Mouse (Mus musculus) liver, embryonic 16.5 days (tissue): ENCODE results near the gene Ppm1h. TPM values are rescaled to one million over a fixed set of nuclear protein-coding genes. Genes with fewer than 3 reads are reported as not detected.
A peak's percentile ranks its signal among the peaks of the same experiment; 100 is the strongest.

ENCODE experiments used
- ATAC-seq: fragments of 200-750 bp; cut with Nextera tagmentation; 2 replicates; pipeline ENCODE4 v1.8.0; 2017; ENCODE audit warnings: low read depth, mild to moderate bottlenecking, moderate number of reproducible peaks, moderate library complexity
- H3K27ac ChIP-seq: fragments of 300-500 bp; sonication (generic); 2 replicates; pipeline ENCODE4 v1.5.1; 2014; ENCODE audit warnings: mild to moderate bottlenecking, low read length
- H3K27me3 ChIP-seq: fragments of 300-500 bp; sonication (generic); 2 replicates; pipeline ENCODE4 v1.6.1; 2014; ENCODE audit warnings: low read depth, low read length, mixed read lengths; ENCODE audit not compliant: control insufficient read depth, insufficient read depth
- H3K36me3 ChIP-seq: fragments of 300-500 bp; sonication (generic); 2 replicates; pipeline ENCODE4 v1.6.1; 2014; ENCODE audit warnings: mild to moderate bottlenecking; ENCODE audit not compliant: control insufficient read depth, insufficient read depth
- H3K4me1 ChIP-seq: fragments of 300-500 bp; sonication (generic); 2 replicates; pipeline ENCODE4 v1.6.1; 2014; ENCODE audit warnings: low read depth, low read length, mixed read lengths; ENCODE audit not compliant: control insufficient read depth
- H3K4me2 ChIP-seq: fragments of 300-500 bp; sonication (generic); 2 replicates; pipeline ENCODE4 v1.6.1; 2014; ENCODE audit warnings: low read depth, low read length, mixed read lengths
- H3K4me3 ChIP-seq: fragments of 300-500 bp; sonication (generic); 2 replicates; pipeline ENCODE4 v1.5.1; 2014; ENCODE audit warnings: low read depth, mild to moderate bottlenecking, low read length
- H3K9ac ChIP-seq: fragments of 300-500 bp; sonication (generic); 2 replicates; pipeline ENCODE4 v1.6.1; 2014; ENCODE audit warnings: low read depth, low read length
- H3K9me3 ChIP-seq: fragments of 300-500 bp; sonication (generic); replicated peaks from 2 replicates; pipeline ENCODE4 v1.6.1; 2016; ENCODE audit warnings: low read length; ENCODE audit not compliant: control insufficient read depth
- WGBS: fragments of 180-500 bp; shearing (Covaris S2); extraction: QIAGEN DNeasy Blood & Tissue Kit; methylation state at CpG from one replicate; pipeline ENCODE4 v1.1.7; 2014; ENCODE audit not compliant: insufficient replicate concordance; 5-methylcytosine and 5-hydroxymethylcytosine counted together
- polyA plus RNA-seq: library from polyadenylated mRNA; unstranded; fragments of >200 nt; fragmentation: Nextera tagmentation; extraction: Ambion mirVana; gene quantifications from 2 replicates; pipeline ENCODE4 v1.2.1, GENCODE M21; 2015

Gene Ppm1h
- polyA plus RNA-seq, 1 experiment from 2014 or later, result 2.7 TPM

DNA sequence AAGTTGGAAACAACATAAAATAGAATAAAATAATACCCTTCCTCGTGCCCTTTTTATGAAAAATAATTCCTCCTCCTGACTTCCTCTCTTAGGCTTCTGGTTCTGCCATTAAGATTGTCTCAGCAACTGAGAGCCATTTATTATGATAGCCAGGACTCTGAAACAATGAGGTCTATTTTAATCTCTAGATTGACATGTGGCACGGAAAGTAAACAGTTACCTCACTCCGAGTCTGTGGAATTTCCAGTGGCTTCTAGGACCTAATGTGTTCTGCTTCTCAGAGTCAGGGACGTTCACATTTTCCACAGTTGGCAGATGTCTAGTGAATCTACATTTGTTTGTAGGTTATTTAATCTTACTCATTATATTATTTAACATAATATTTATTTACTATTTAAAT is 87.0 kb downstream of the Ppm1h start:
- Histone ChIP-seq H3K36me3 (no peaks in the 10 kb centered on the region), H3K27me3 (no peaks in the 10 kb centered on the region), H3K4me3 (no peak overlapping the region), H3K27ac (no peak overlapping the region), H3K4me1 (no peaks in the 10 kb centered on the region), H3K4me2 (no peak overlapping the region), H3K9me3 (no peaks in the 10 kb centered on the region), H3K9ac (no peak overlapping the region)
- ATAC-seq, result no peak
- 25% methylated on average over 4 of the region's 4 CpGs for WGBS

DNA sequence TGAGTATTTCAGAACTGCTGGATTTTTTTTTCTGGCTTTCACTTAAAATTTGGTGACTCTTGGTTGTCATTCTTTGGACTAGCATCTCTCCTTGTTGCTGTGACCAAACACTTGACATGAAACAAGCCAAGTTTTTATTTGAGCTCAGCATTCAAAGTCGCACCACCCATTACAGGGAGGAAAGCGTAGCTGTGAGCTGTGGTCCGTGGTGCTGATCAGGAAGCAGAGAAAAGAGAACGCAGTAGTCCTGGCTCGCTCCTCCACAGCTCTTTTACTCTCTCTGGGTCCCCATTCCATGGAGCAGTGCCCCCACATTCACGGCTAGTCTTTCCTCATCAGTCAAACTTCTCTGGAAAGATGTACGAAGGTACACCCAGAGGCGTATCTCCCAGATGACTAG is 87.4 kb downstream of the Ppm1h start:
- H3K27ac ChIP-seq, result no peak overlapping the region
- 50% methylated on average over 8 of the region's 8 CpGs for WGBS
- no peaks in the 10 kb centered on the region for H3K36me3 ChIP-seq
- no peak for ATAC-seq
- H3K9ac ChIP-seq, result no peak overlapping the region
- no peaks in the 10 kb centered on the region for H3K9me3 ChIP-seq
- no peaks in the 10 kb centered on the region for H3K4me1 ChIP-seq
- H3K4me2 ChIP-seq, result no peak overlapping the region
- no peaks in the 10 kb centered on the region for H3K27me3 ChIP-seq
- H3K4me3 ChIP-seq, result no peak overlapping the region

DNA sequence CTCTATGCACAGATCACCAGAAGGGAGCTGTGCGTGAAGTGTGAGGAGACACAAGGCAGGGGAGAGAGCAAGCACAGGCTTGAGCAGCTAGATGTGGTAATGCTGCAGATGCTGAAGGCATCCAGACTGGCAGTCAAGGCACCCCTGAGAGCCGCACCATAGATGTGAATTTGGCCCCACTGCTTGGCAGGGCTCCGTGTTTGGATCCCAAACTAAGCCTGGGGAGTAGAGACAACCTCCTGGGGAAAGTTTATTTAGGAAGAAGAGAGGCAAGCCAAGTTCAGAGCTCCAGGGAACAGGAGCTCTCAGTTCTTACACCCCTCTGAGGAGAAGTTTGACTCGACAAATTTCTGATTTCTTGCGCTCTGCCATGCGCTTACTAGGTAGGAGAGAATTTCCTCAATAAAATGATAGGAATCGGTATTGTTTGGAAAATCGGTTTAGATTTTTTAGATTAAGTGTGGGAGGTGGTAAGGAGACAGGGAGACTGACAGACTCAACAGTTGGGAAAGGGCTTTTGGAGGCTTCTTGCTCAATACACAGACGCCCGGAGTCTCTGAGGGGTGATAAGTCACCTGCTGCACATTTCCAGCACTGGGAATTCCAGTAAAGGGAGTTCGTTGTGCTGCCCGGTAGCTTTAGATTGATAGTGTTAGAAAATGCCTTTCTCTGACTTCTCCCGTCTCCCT is 89.8 kb downstream of the Ppm1h start:
- no peak overlapping the region for H3K4me3 ChIP-seq
- no peak overlapping the region for H3K9ac ChIP-seq
- no peaks in the 10 kb centered on the region for H3K36me3 ChIP-seq
- no peaks in the 10 kb centered on the region for H3K27me3 ChIP-seq
- H3K9me3 ChIP-seq, result no peaks in the 10 kb centered on the region
- WGBS, result 62% methylated on average over 13 of the region's 13 CpGs
- no peak overlapping the region for H3K27ac ChIP-seq
- H3K4me1 ChIP-seq, result no peaks in the 10 kb centered on the region
- H3K4me2 ChIP-seq, result no peak overlapping the region
- no peak for ATAC-seq

DNA sequence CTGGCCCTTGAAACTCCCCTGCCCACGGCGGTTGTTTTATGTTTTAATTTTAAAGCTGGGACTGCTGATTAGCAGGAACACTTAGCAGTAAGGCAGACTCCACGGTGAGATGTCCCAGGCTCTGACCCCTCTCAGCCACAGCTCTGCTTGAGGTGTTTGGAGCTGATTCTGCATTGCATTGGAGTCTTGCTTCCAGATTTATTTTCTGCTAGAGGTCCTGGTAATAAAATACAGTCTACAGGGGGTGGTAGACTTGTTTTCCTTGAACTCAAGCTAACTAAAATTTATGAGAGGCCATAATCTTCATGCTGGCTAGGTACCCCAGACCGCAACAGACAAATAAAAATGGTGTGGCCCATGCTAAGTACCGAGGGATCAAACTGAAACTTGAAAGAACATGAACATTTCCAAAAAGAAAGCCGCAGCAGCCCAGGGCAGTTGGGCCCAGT is 90.4 kb downstream of the Ppm1h start:
- H3K4me2 ChIP-seq, result no peak overlapping the region
- H3K36me3 ChIP-seq, result no peaks in the 10 kb centered on the region
- H3K4me1 ChIP-seq, result no peaks in the 10 kb centered on the region
- no peaks in the 10 kb centered on the region for H3K27me3 ChIP-seq
- 61% methylated on average over 6 of the region's 6 CpGs for WGBS
- no peak overlapping the region for H3K9ac ChIP-seq
- H3K9me3 ChIP-seq, result no peaks in the 10 kb centered on the region
- no peak overlapping the region for H3K4me3 ChIP-seq
- H3K27ac ChIP-seq, result no peak overlapping the region
- no peak for ATAC-seq

DNA sequence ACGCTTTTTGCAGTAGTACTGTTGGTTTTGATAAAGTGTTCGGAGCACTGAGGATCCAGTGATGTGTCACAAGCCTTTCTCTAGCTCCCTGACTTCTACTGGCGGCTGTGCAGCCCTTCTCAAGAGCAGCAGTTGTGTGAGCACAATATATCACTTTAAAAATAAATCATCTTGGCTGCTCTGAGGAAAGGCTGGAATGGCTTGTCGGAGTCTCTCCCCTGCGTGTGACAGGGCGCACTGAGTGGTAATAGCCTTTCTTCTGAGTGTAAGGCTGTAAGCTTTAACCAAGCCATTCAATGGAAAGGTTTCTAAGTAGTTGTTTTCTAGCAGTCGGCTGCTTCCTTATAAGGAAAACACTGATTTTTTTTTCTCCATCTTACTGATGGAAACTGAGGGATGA is 91.8 kb downstream of the Ppm1h start:
- H3K27ac ChIP-seq, result no peak overlapping the region
- no peaks in the 10 kb centered on the region for H3K9me3 ChIP-seq
- H3K9ac ChIP-seq, result no peak overlapping the region
- 49% methylated on average over 7 of the region's 7 CpGs for WGBS
- H3K27me3 ChIP-seq, result no peaks in the 10 kb centered on the region
- no peak overlapping the region for H3K4me2 ChIP-seq
- H3K36me3 ChIP-seq, result no peaks in the 10 kb centered on the region
- H3K4me1 ChIP-seq, result no peaks in the 10 kb centered on the region
- H3K4me3 ChIP-seq, result no peak overlapping the region
- ATAC-seq, result no peak

DNA sequence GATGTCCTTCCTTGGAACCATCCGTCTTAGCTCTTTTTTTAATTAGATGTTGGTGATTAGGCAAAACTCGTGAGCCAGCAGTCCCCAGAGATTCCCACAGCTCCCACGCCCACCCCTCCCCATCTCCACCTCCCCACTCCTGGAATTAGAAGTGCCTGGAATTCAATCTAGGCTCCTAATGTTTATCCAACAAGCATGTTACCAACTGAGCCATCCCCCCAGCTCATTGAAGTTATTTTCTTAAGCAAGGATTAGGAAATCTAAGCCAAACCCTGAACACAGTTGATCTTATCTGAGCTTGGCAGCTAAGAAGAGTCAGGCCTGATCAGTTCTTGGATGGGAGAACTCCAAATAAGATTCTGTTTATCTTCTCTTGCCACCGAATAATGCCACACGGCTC is 92.4 kb downstream of the Ppm1h start:
- Histone ChIP-seq H3K4me2 (no peak overlapping the region), H3K36me3 (no peaks in the 10 kb centered on the region), H3K27me3 (no peaks in the 10 kb centered on the region), H3K4me3 (no peak overlapping the region), H3K9me3 (no peaks in the 10 kb centered on the region), H3K27ac (no peak overlapping the region), H3K4me1 (no peaks in the 10 kb centered on the region), H3K9ac (no peak overlapping the region)
- 54% methylated on average over 5 of the region's 5 CpGs for WGBS
- ATAC-seq, result no peak

DNA sequence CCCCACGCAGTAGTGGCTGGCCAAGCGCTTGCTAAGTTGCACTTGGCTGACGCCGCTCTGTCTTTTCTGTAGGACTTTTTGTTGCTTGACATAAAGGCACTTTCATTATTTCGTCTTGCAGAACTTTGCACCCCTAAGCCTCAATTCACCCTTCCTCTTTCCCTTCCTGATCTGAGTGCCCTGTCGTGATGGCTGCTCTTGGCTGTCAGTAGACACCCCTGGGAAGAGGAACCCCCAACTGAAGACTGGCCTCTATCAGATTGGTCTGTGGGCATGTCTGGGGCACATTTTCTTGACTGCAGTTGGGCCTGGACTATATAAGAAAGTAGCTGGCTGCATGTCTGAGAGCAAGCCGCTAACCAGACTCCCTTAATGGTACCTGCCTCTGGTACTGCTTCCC is 95.6 kb downstream of the Ppm1h start:
- H3K4me1 ChIP-seq, result no peaks in the 10 kb centered on the region
- no peak overlapping the region for H3K4me3 ChIP-seq
- H3K36me3 ChIP-seq, result no peaks in the 10 kb centered on the region
- H3K9ac ChIP-seq, result no peak overlapping the region
- 59% methylated on average over 7 of the region's 7 CpGs for WGBS
- no peaks in the 10 kb centered on the region for H3K9me3 ChIP-seq
- H3K27ac ChIP-seq, result no peak overlapping the region
- H3K27me3 ChIP-seq, result no peaks in the 10 kb centered on the region
- H3K4me2 ChIP-seq, result no peak overlapping the region
- no peak for ATAC-seq

DNA sequence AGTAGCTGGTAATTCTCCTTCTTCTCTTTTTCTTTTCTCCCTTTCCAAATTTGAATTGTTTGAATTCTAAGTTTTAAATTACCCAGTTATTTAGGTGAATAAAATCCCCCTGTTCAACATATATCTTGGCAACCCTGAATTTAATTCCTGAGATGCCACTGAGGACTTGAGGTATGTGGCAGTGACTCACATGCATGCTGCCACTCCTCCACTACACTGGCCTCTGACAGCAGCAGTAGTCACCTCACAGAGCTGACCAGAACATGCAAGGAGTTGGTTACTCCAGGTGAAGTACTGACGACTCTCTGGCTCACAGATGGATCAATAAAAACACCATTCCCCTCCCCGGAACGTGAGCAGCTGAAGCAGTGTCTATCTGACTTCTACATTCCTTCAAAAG is 98.9 kb downstream of the Ppm1h start:
- H3K4me1 ChIP-seq, result no peaks in the 10 kb centered on the region
- no peaks in the 10 kb centered on the region for H3K27me3 ChIP-seq
- no peak overlapping the region for H3K9ac ChIP-seq
- WGBS, result 64% methylated on average over 3 of the region's 3 CpGs
- no peaks in the 10 kb centered on the region for H3K9me3 ChIP-seq
- no peaks in the 10 kb centered on the region for H3K36me3 ChIP-seq
- no peak for ATAC-seq
- H3K4me3 ChIP-seq, result no peak overlapping the region
- H3K4me2 ChIP-seq, result no peak overlapping the region
- H3K27ac ChIP-seq, result no peak overlapping the region

DNA sequence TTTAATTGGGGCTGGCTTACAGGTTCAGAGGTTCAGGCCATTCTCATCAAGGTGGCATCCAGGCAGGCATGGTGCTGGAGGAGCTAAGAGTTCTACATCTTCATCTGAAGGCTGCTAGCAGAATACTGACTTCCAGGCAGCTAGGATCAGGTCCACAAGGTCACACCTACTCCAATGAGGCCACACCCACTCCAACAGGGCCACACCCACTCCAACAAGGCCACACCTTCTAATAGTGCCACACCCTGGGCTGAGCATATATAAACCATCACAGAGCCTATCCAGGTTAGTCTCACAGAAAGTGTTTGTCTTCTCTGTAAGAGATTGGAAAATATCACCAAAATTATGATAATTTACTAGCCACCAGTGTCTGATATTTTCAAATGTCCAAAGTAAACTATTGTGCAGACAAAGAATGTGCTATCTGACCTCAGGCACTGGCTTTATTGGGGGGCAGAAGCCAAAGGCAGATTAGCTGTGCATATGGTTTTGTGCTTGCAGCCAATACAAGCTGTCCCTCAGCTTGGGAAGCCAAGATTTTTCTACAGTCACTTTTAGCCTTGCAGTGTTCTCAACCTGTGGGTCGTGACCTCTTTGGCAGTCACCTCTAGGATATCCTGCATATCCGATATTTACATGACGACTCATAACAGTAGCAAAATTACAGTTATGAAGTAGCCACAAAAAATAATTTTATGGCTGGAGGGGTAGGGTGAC is 99.5 kb downstream of the Ppm1h start:
- Histone ChIP-seq H3K36me3 (no peaks in the 10 kb centered on the region), H3K9me3 (no peaks in the 10 kb centered on the region), H3K9ac (no peak overlapping the region), H3K4me1 (no peaks in the 10 kb centered on the region), H3K27ac (no peak overlapping the region), H3K4me3 (no peak overlapping the region), H3K27me3 (no peaks in the 10 kb centered on the region), H3K4me2 (no peak overlapping the region)
- 72% methylated on average over 3 of the region's 3 CpGs for WGBS
- ATAC-seq, result 0 out of 2 replicates have a peak, but pooled peaks have one; percentile 41
